Mouse (Mus musculus): ENCODE results near the gene Emc10. TPM values are rescaled to one million over a fixed set of nuclear protein-coding genes. Genes with fewer than 3 reads are reported as not detected.

Emc10 gene
- polyA plus RNA-seq, 1 experiment: 298 TPM

GRCm38 (mm10) chr7:44524502-44524901, 28.2 kb upstream of the Emc10 start, which contains the start of gene Mybpc2:
TSS of gene Mybpc2 (minus strand) at chr7:44524656.
- Histone ChIP-seq H3K27ac (ENCODE audit: insufficient read depth, low read depth, low read length) (no peak within 1 kb of the TSS), H3K4me3 (ENCODE audit: insufficient read depth, low read depth, low read length) (peak within 1 kb of the TSS; percentile 9), H3K4me1 (ENCODE audit: control insufficient read depth, insufficient read depth, low read length) (no peaks in the 10 kb centered on the region; the same call in 1 of the 2 replicates), H3K36me3 (ENCODE audit: control insufficient read depth, insufficient read depth, low read length) (no peaks in the 10 kb centered on the region), H3K27me3 (replicated peaks; ENCODE audit: control insufficient read depth, insufficient read depth, low read length) (no peaks in the 10 kb centered on the region)
- WGBS: 25% methylated on average over 12 of the region's 12 CpGs
- no peak for TF ChIP-seq POLR2A (IDR thresholded peaks at IDR 0.05; ENCODE audit: low read depth, low read length)
- no peak for TF ChIP-seq CTCF (conservative IDR thresholded peaks at IDR 0.05; ENCODE audit: insufficient read depth, insufficient read length, low read depth, low read length)
- peak; percentile 52 for DNase-seq

- Histone ChIP-seq H3K4me1 (ENCODE audit: control insufficient read depth, insufficient read depth, low read length) (no peaks in the 10 kb centered on the region; the same call in 1 of the 2 replicates), H3K4me3 (ENCODE audit: insufficient read depth, low read depth, low read length) (no peak overlapping the region), H3K36me3 (ENCODE audit: control insufficient read depth, insufficient read depth, low read length) (no peaks in the 10 kb centered on the region), H3K27ac (ENCODE audit: insufficient read depth, low read depth, low read length) (no peak overlapping the region), H3K27me3 (replicated peaks; ENCODE audit: control insufficient read depth, insufficient read depth, low read length) (no peaks in the 10 kb centered on the region)
- TF ChIP-seq POLR2A (IDR thresholded peaks at IDR 0.05; ENCODE audit: low read depth, low read length) (no peak), CTCF (conservative IDR thresholded peaks at IDR 0.05; ENCODE audit: insufficient read depth, insufficient read length, low read depth, low read length) (no peak)
- no peak for DNase-seq
- WGBS: 74% methylated on average over 2 of the region's 2 CpGs
Observed at GRCm38 (mm10) chr7:44523056-44523455, 26.7 kb upstream of the Emc10 start.

GRCm38 (mm10) chr7:44521710-44522109, 25.4 kb upstream of the Emc10 start:
- Histone ChIP-seq H3K27ac (ENCODE audit: insufficient read depth, low read depth, low read length) (no peak overlapping the region), H3K4me3 (ENCODE audit: insufficient read depth, low read depth, low read length) (no peak overlapping the region), H3K27me3 (replicated peaks; ENCODE audit: control insufficient read depth, insufficient read depth, low read length) (no peaks in the 10 kb centered on the region), H3K36me3 (ENCODE audit: control insufficient read depth, insufficient read depth, low read length) (no peaks in the 10 kb centered on the region), H3K4me1 (ENCODE audit: control insufficient read depth, insufficient read depth, low read length) (no peaks in the 10 kb centered on the region)
- no peak for TF ChIP-seq POLR2A (IDR thresholded peaks at IDR 0.05; ENCODE audit: low read depth, low read length)
- TF ChIP-seq CTCF (conservative IDR thresholded peaks at IDR 0.05; ENCODE audit: insufficient read depth, insufficient read length, low read depth, low read length): peak; percentile 77
- 3% methylated on average over 20 of the region's 20 CpGs for WGBS
- peak; percentile 60 for DNase-seq

GRCm38 (mm10) chr7:44520990-44521389, 24.7 kb upstream of the Emc10 start:
- no peak for DNase-seq
- Histone ChIP-seq H3K4me1 (ENCODE audit: control insufficient read depth, insufficient read depth, low read length) (no peaks in the 10 kb centered on the region), H3K4me3 (ENCODE audit: insufficient read depth, low read depth, low read length) (no peak overlapping the region), H3K36me3 (ENCODE audit: control insufficient read depth, insufficient read depth, low read length) (no peaks in the 10 kb centered on the region), H3K27ac (ENCODE audit: insufficient read depth, low read depth, low read length) (no peak overlapping the region), H3K27me3 (replicated peaks; ENCODE audit: control insufficient read depth, insufficient read depth, low read length) (no peaks in the 10 kb centered on the region)
- WGBS: 55% methylated on average over 3 of the region's 3 CpGs
- TF ChIP-seq POLR2A (IDR thresholded peaks at IDR 0.05; ENCODE audit: low read depth, low read length) (no peak), CTCF (conservative IDR thresholded peaks at IDR 0.05; ENCODE audit: insufficient read depth, insufficient read length, low read depth, low read length) (no peak)

- no peak for TF ChIP-seq POLR2A (IDR thresholded peaks at IDR 0.05; ENCODE audit: low read depth, low read length)
- peak; percentile 40 for TF ChIP-seq CTCF (conservative IDR thresholded peaks at IDR 0.05; ENCODE audit: insufficient read depth, insufficient read length, low read depth, low read length)
- H3K27ac ChIP-seq (ENCODE audit: insufficient read depth, low read depth, low read length): no peak overlapping the region
- H3K4me1 ChIP-seq (ENCODE audit: control insufficient read depth, insufficient read depth, low read length): no peaks in the 10 kb centered on the region
- DNase-seq: no peak
- WGBS: 68% methylated on average over 9 of the region's 9 CpGs
- H3K4me3 ChIP-seq (ENCODE audit: insufficient read depth, low read depth, low read length): no peak overlapping the region
- H3K27me3 ChIP-seq (replicated peaks; ENCODE audit: control insufficient read depth, insufficient read depth, low read length): no peaks in the 10 kb centered on the region
- H3K36me3 ChIP-seq (ENCODE audit: control insufficient read depth, insufficient read depth, low read length): no peaks in the 10 kb centered on the region
Observed at GRCm38 (mm10) chr7:44519240-44519913, 23.0 kb upstream of the Emc10 start.

GRCm38 (mm10) chr7:44507491-44507890, 11.2 kb upstream of the Emc10 start:
- Histone ChIP-seq H3K4me3 (ENCODE audit: insufficient read depth, low read depth, low read length) (no peak overlapping the region), H3K27ac (ENCODE audit: insufficient read depth, low read depth, low read length) (no peak overlapping the region), H3K36me3 (ENCODE audit: control insufficient read depth, insufficient read depth, low read length) (no peaks in the 10 kb centered on the region), H3K27me3 (replicated peaks; ENCODE audit: control insufficient read depth, insufficient read depth, low read length) (no peaks in the 10 kb centered on the region), H3K4me1 (ENCODE audit: control insufficient read depth, insufficient read depth, low read length) (no peaks in the 10 kb centered on the region)
- TF ChIP-seq CTCF (conservative IDR thresholded peaks at IDR 0.05; ENCODE audit: insufficient read depth, insufficient read length, low read depth, low read length) (no peak), POLR2A (IDR thresholded peaks at IDR 0.05; ENCODE audit: low read depth, low read length) (no peak)
- DNase-seq: no peak

- WGBS: 38% methylated on average over 5 of the region's 5 CpGs
- H3K4me3 ChIP-seq (ENCODE audit: insufficient read depth, low read depth, low read length): no peak overlapping the region
- H3K36me3 ChIP-seq (ENCODE audit: control insufficient read depth, insufficient read depth, low read length): no peaks in the 10 kb centered on the region
- TF ChIP-seq CTCF (conservative IDR thresholded peaks at IDR 0.05; ENCODE audit: insufficient read depth, insufficient read length, low read depth, low read length) (peak; percentile 75), POLR2A (IDR thresholded peaks at IDR 0.05; ENCODE audit: low read depth, low read length) (no peak)
- DNase-seq: peak; percentile 60
- H3K4me1 ChIP-seq (ENCODE audit: control insufficient read depth, insufficient read depth, low read length): no peaks in the 10 kb centered on the region
- H3K27me3 ChIP-seq (replicated peaks; ENCODE audit: control insufficient read depth, insufficient read depth, low read length): no peaks in the 10 kb centered on the region
- H3K27ac ChIP-seq (ENCODE audit: insufficient read depth, low read depth, low read length): no peak overlapping the region
Observed at GRCm38 (mm10) chr7:44501563-44502115, 5.3 kb upstream of the Emc10 start.
